Mouse (Mus musculus): ENCODE measurements around the gene Crhbp. TPM values are rescaled to one million over a fixed set of nuclear protein-coding genes. Genes with fewer than 3 reads are reported as not detected.

Gene Crhbp
- polyA plus RNA-seq, 1 experiment from 2014 or later = 10.4 TPM

- Histone ChIP-seq H3K4me1 (replicated peaks; ENCODE audit: control insufficient read depth, insufficient read depth, low read length) (no peaks in the 10 kb centered on the region), H3K9ac (no peak overlapping the region), H3K4me2 (replicated peaks) (no peak overlapping the region), H3K36me3 (replicated peaks; ENCODE audit: control insufficient read depth, insufficient read depth) (no peaks in the 10 kb centered on the region), H3K4me3 (replicated peaks; ENCODE audit: low read length) (no peak overlapping the region), H3K27ac (no peak overlapping the region), H3K27me3 (ENCODE audit: control insufficient read depth, insufficient read depth, low read length) (no peaks in the 10 kb centered on the region), H3K9me3 (ENCODE audit: control insufficient read depth, low read length) (no peaks in the 10 kb centered on the region)
- DNase-seq (ENCODE audit: low spot score) (no peak), ATAC-seq (ENCODE audit: low FRiP score) (no peak)
- WGBS = 70% methylated on average over 2 of the region's 2 CpGs
Observed at GRCm38 (mm10) chr13:95470970-95471369, 26.2 kb upstream of the Crhbp start.

GRCm38 (mm10) chr13:95451529-95451928 is 6.8 kb upstream of the Crhbp start:
- H3K36me3 ChIP-seq (replicated peaks; ENCODE audit: control insufficient read depth, insufficient read depth) = no peaks in the 10 kb centered on the region
- ATAC-seq (ENCODE audit: low FRiP score) (no peak), DNase-seq (ENCODE audit: low spot score) (no peak)
- H3K27ac ChIP-seq = no peak overlapping the region
- H3K4me3 ChIP-seq (replicated peaks; ENCODE audit: low read length) = no peak overlapping the region
- H3K9ac ChIP-seq = no peak overlapping the region
- no peak overlapping the region for H3K4me2 ChIP-seq (replicated peaks)
- no peaks in the 10 kb centered on the region for H3K4me1 ChIP-seq (replicated peaks; ENCODE audit: control insufficient read depth, insufficient read depth, low read length)
- WGBS = 84% methylated on average over 2 of the region's 2 CpGs
- no peaks in the 10 kb centered on the region for H3K27me3 ChIP-seq (ENCODE audit: control insufficient read depth, insufficient read depth, low read length)
- H3K9me3 ChIP-seq (ENCODE audit: control insufficient read depth, low read length) = no peaks in the 10 kb centered on the region

GRCm38 (mm10) chr13:95450636-95451210 is 6.0 kb upstream of the Crhbp start:
- Histone ChIP-seq H3K4me2 (replicated peaks) (no peak overlapping the region), H3K9ac (no peak overlapping the region), H3K36me3 (replicated peaks; ENCODE audit: control insufficient read depth, insufficient read depth) (no peaks in the 10 kb centered on the region), H3K9me3 (ENCODE audit: control insufficient read depth, low read length) (no peaks in the 10 kb centered on the region), H3K4me1 (replicated peaks; ENCODE audit: control insufficient read depth, insufficient read depth, low read length) (no peaks in the 10 kb centered on the region), H3K27me3 (ENCODE audit: control insufficient read depth, insufficient read depth, low read length) (peaks cover 6% of the 10 kb centered on the region; the same call in 1 of the 2 replicates), H3K4me3 (replicated peaks; ENCODE audit: low read length) (no peak overlapping the region), H3K27ac (no peak overlapping the region)
- ATAC-seq (ENCODE audit: low FRiP score) (no peak), DNase-seq (ENCODE audit: low spot score) (no peak)
- 86% methylated on average over 9 of the region's 9 CpGs for WGBS

GRCm38 (mm10) chr13:95449730-95450129 is 5.0 kb upstream of the Crhbp start:
- Histone ChIP-seq H3K4me2 (replicated peaks) (no peak overlapping the region), H3K9ac (no peak overlapping the region), H3K27me3 (ENCODE audit: control insufficient read depth, insufficient read depth, low read length) (peaks cover 15% of the 10 kb centered on the region), H3K36me3 (replicated peaks; ENCODE audit: control insufficient read depth, insufficient read depth) (no peaks in the 10 kb centered on the region), H3K27ac (no peak overlapping the region), H3K4me3 (replicated peaks; ENCODE audit: low read length) (no peak overlapping the region), H3K4me1 (replicated peaks; ENCODE audit: control insufficient read depth, insufficient read depth, low read length) (no peaks in the 10 kb centered on the region), H3K9me3 (ENCODE audit: control insufficient read depth, low read length) (no peaks in the 10 kb centered on the region)
- no peak for ATAC-seq (ENCODE audit: low FRiP score)
- WGBS = 83% methylated on average over 3 of the region's 3 CpGs
- DNase-seq (ENCODE audit: low spot score) = no peak

GRCm38 (mm10) chr13:95444291-95444690 is 433 bp downstream of the Crhbp start:
- WGBS = 12% methylated on average over 7 of the region's 7 CpGs
- no peak for ATAC-seq (ENCODE audit: low FRiP score)
- H3K27ac ChIP-seq = no peak overlapping the region

GRCm38 (mm10) chr13:95443376-95444233 is 1.1 kb downstream of the Crhbp start:
- peak; percentile 48; the same call in 1 of the 2 replicates for ATAC-seq (ENCODE audit: low FRiP score)
- H3K9me3 ChIP-seq (ENCODE audit: control insufficient read depth, low read length) = no peaks in the 10 kb centered on the region
- under 1% methylated on average over 45 of the region's 46 CpGs for WGBS

More at GRCm38 (mm10) chr13:95444291-95444690, 433 bp downstream of the Crhbp start:
- peak overlapping the region; percentile 35 for H3K4me3 ChIP-seq (replicated peaks; ENCODE audit: low read length)
- no peaks in the 10 kb centered on the region for H3K36me3 ChIP-seq (replicated peaks; ENCODE audit: control insufficient read depth, insufficient read depth)
- H3K4me1 ChIP-seq (replicated peaks; ENCODE audit: control insufficient read depth, insufficient read depth, low read length) = peaks cover 12% of the 10 kb centered on the region; the same call in 1 of the 2 replicates
- DNase-seq (ENCODE audit: low spot score) = no peak
- peak overlapping the region; percentile 67 for H3K4me2 ChIP-seq (replicated peaks)
- H3K9ac ChIP-seq = peak overlapping the region; percentile 48; the same call in 1 of the 2 replicates
- H3K27me3 ChIP-seq (ENCODE audit: control insufficient read depth, insufficient read depth, low read length) = peaks cover 34% of the 10 kb centered on the region
- no peaks in the 10 kb centered on the region for H3K9me3 ChIP-seq (ENCODE audit: control insufficient read depth, low read length)

GRCm38 (mm10) chr13:95442901-95443300 is 1.8 kb downstream of the Crhbp start:
- ATAC-seq (ENCODE audit: low FRiP score) = no peak
- WGBS = 16% methylated on average over 4 of the region's 4 CpGs
- no peaks in the 10 kb centered on the region for H3K36me3 ChIP-seq (replicated peaks; ENCODE audit: control insufficient read depth, insufficient read depth)
- peaks cover 34% of the 10 kb centered on the region for H3K27me3 ChIP-seq (ENCODE audit: control insufficient read depth, insufficient read depth, low read length)
- H3K27ac ChIP-seq = no peak overlapping the region
- H3K4me3 ChIP-seq (replicated peaks; ENCODE audit: low read length) = peak overlapping the region; percentile 35; the same call in 1 of the 2 replicates
- no peaks in the 10 kb centered on the region for H3K9me3 ChIP-seq (ENCODE audit: control insufficient read depth, low read length)
- peaks cover 12% of the 10 kb centered on the region; the same call in 1 of the 2 replicates for H3K4me1 ChIP-seq (replicated peaks; ENCODE audit: control insufficient read depth, insufficient read depth, low read length)
- peak overlapping the region; percentile 67 for H3K4me2 ChIP-seq (replicated peaks)
- DNase-seq (ENCODE audit: low spot score) = no peak
- no peak overlapping the region for H3K9ac ChIP-seq

More at GRCm38 (mm10) chr13:95443376-95444233, 1.1 kb downstream of the Crhbp start:
- Histone ChIP-seq H3K36me3 (replicated peaks; ENCODE audit: control insufficient read depth, insufficient read depth) (no peaks in the 10 kb centered on the region), H3K4me3 (replicated peaks; ENCODE audit: low read length) (peak overlapping the region; percentile 35), H3K27me3 (ENCODE audit: control insufficient read depth, insufficient read depth, low read length) (peaks cover 34% of the 10 kb centered on the region), H3K4me2 (replicated peaks) (peak overlapping the region; percentile 67), H3K27ac (no peak overlapping the region), H3K9ac (peak overlapping the region; percentile 48), H3K4me1 (replicated peaks; ENCODE audit: control insufficient read depth, insufficient read depth, low read length) (peaks cover 12% of the 10 kb centered on the region; the same call in 1 of the 2 replicates)
- DNase-seq (ENCODE audit: low spot score) = peak; percentile 62

GRCm38 (mm10) chr13:95439569-95439968 is 5.2 kb downstream of the Crhbp start:
- no peak overlapping the region for H3K4me2 ChIP-seq (replicated peaks)
- WGBS = 81% methylated on average over 5 of the region's 5 CpGs
- H3K9ac ChIP-seq = no peak overlapping the region
- peaks cover 18% of the 10 kb centered on the region for H3K27me3 ChIP-seq (ENCODE audit: control insufficient read depth, insufficient read depth, low read length)
- no peak for DNase-seq (ENCODE audit: low spot score)
- H3K4me1 ChIP-seq (replicated peaks; ENCODE audit: control insufficient read depth, insufficient read depth, low read length) = peaks cover 12% of the 10 kb centered on the region; the same call in 1 of the 2 replicates
- H3K27ac ChIP-seq = no peak overlapping the region
- H3K36me3 ChIP-seq (replicated peaks; ENCODE audit: control insufficient read depth, insufficient read depth) = no peaks in the 10 kb centered on the region
- ATAC-seq (ENCODE audit: low FRiP score) = no peak
- no peak overlapping the region for H3K4me3 ChIP-seq (replicated peaks; ENCODE audit: low read length)
- no peaks in the 10 kb centered on the region for H3K9me3 ChIP-seq (ENCODE audit: control insufficient read depth, low read length)

- Histone ChIP-seq H3K4me3 (replicated peaks; ENCODE audit: low read length) (no peak overlapping the region), H3K36me3 (replicated peaks; ENCODE audit: control insufficient read depth, insufficient read depth) (no peaks in the 10 kb centered on the region), H3K9ac (no peak overlapping the region), H3K4me2 (replicated peaks) (no peak overlapping the region), H3K27ac (no peak overlapping the region), H3K9me3 (ENCODE audit: control insufficient read depth, low read length) (no peaks in the 10 kb centered on the region), H3K27me3 (ENCODE audit: control insufficient read depth, insufficient read depth, low read length) (no peaks in the 10 kb centered on the region; the same call in 1 of the 2 replicates), H3K4me1 (replicated peaks; ENCODE audit: control insufficient read depth, insufficient read depth, low read length) (no peaks in the 10 kb centered on the region)
- ATAC-seq (ENCODE audit: low FRiP score) (no peak), DNase-seq (ENCODE audit: low spot score) (no peak)
- WGBS = 70% methylated on average over 10 of the region's 10 CpGs
Observed at GRCm38 (mm10) chr13:95431760-95432159, 13.0 kb downstream of the Crhbp start.

Measured in hindbrain, embryonic 14.5 days (tissue).